Mouse (Mus musculus) retina, postnatal 1 day (tissue): ENCODE data around the gene Baz1b.

Experiments used
- DNase-seq: peaks from one replicate; pipeline ENCODE4 v3.0.0-alpha.2; 2012

Gene Baz1b

GRCm38 (mm10) chr5:135241474-135241873 lies 54.4 kb downstream of the Baz1b start:
- no peak for DNase-seq

GRCm38 (mm10) chr5:135242136-135242535 lies 55.1 kb downstream of the Baz1b start:
- DNase-seq: no peak

- no peak for DNase-seq
Measured at GRCm38 (mm10) chr5:135242608-135243007, 55.5 kb downstream of the Baz1b start.

- DNase-seq: no peak
Measured at GRCm38 (mm10) chr5:135243166-135243565, 56.1 kb downstream of the Baz1b start.

- DNase-seq: no peak
Measured at GRCm38 (mm10) chr5:135246531-135246930, 59.5 kb downstream of the Baz1b start.

GRCm38 (mm10) chr5:135247337-135247736 lies 60.3 kb downstream of the Baz1b start:
- no peak for DNase-seq

- DNase-seq: peak; percentile 31
Measured at GRCm38 (mm10) chr5:135248956-135249676, 62.1 kb downstream of the Baz1b start.

- peak; percentile 22 for DNase-seq
Measured at GRCm38 (mm10) chr5:135250186-135251078, 63.4 kb downstream of the Baz1b start.

GRCm38 (mm10) chr5:135251079-135251454 lies 64.0 kb downstream of the Baz1b start, which contains the start of gene Fzd9:
Fzd9 (minus strand) TSS chr5:135251230.
- peak; percentile 89 for DNase-seq

GRCm38 (mm10) chr5:135253741-135254401 lies 66.8 kb downstream of the Baz1b start:
- DNase-seq: peak; percentile 95

GRCm38 (mm10) chr5:135256166-135256565 lies 69.1 kb downstream of the Baz1b start:
- no peak for DNase-seq

GRCm38 (mm10) chr5:135257559-135257958 lies 70.5 kb downstream of the Baz1b start:
- DNase-seq: peak; percentile 32

GRCm38 (mm10) chr5:135258280-135259150 lies 71.5 kb downstream of the Baz1b start:
- DNase-seq: peak; percentile 55

GRCm38 (mm10) chr5:135263866-135264503 lies 76.9 kb downstream of the Baz1b start:
- peak; percentile 81 for DNase-seq

GRCm38 (mm10) chr5:135264548-135264947 lies 77.5 kb downstream of the Baz1b start:
- DNase-seq: peak; percentile 49

- no peak for DNase-seq
Measured at GRCm38 (mm10) chr5:135269451-135269850, 82.4 kb downstream of the Baz1b start.

GRCm38 (mm10) chr5:135270361-135270760 lies 83.3 kb downstream of the Baz1b start:
- no peak for DNase-seq

- peak; percentile 19 for DNase-seq
Measured at GRCm38 (mm10) chr5:135271563-135272165, 84.6 kb downstream of the Baz1b start.

- peak; percentile 34 for DNase-seq
Measured at GRCm38 (mm10) chr5:135274663-135275396, 87.8 kb downstream of the Baz1b start.

GRCm38 (mm10) chr5:135276597-135276996 lies 89.5 kb downstream of the Baz1b start:
- peak; percentile 52 for DNase-seq

- DNase-seq: no peak
Measured at GRCm38 (mm10) chr5:135280226-135280625, 93.2 kb downstream of the Baz1b start.
